Mouse (Mus musculus) telencephalon, adult 2 months (tissue): ENCODE measurements around the gene Ldhal6b.

Experiments
- DNase-seq: peaks from one replicate; pipeline ENCODE4 v3.0.0-alpha.2; 2011; ENCODE audit warnings: low read depth, low spot score

The Ldhal6b gene

DNA sequence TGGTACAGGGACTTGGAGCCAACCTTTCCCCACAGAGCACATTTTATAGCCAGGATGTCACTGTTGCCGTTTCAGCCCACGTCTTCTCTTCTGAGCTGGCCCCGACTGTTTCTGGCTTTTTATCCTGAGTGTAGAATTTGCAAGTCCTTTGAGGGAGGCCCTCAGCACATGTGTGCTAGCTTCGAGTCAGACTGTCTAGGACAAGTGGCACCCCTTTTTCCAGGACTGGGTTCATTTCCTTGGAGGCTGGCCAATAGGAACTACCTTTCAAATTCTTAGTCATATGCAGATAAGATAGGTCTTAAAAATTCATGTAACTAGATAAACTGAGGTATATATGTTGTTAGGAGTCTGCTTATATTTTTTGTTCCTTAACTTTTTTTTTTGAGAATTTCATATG lies 8.2 kb downstream of the Ldhal6b start:
- DNase-seq, result no peak

DNA sequence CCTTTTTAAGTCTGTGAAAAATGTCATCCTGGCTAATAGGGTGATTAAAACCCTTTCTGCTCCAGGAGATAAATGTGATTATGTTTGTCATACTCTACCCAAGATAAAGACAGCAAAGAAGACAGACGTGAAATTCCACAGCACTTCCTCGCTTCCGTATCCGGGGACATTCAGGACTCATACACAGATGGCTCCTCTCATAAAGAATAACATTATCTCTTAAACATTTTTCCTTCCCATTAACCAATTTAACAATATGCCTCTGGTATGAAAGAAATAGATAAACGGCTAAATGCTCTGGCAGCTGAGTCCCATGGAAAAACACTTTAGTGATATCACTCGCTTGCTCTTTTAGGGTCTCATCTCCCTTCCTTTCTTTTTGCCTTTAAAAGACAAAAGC lies 11.5 kb downstream of the Ldhal6b start:
- DNase-seq, result no peak

DNA sequence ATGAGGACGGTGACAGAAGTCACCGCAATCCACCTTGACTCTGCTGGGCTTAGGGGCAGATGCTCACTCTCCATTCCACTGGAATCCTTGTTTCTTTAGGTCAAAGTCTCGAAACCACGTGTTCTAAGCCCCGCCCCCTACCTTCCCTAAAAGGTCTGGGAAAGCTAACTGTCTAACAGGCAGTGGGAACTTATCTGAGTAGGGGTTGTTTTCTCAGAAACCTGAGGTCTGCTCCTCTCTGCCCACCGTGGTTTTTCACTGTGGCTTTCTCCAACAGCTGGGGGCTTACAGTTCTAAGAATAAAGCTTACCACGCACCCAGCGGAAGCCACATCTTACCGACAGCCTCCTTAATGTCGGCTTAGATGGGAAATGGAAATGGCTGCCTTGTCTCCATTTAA lies 12.0 kb downstream of the Ldhal6b start:
- no peak for DNase-seq

DNA sequence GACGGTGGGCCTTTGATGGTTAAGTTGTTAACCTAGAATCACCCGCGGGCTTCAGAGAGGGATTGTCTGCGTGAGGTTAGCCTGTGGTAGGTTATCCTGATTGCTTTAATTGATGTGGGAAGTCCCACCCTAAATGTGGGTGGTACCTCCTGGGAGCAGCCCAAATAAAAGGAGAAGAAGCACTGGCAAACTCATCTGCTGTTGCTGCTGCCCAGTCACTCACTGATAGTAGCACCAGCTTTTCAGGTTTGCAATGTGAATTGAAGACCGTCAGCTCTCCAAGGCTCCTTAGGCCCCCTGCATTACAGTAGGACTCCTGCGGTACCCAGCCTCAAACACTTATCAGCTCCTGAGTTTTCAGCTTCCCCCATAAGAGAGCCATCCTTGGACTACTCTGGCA lies 14.7 kb downstream of the Ldhal6b start:
- DNase-seq, result no peak

DNA sequence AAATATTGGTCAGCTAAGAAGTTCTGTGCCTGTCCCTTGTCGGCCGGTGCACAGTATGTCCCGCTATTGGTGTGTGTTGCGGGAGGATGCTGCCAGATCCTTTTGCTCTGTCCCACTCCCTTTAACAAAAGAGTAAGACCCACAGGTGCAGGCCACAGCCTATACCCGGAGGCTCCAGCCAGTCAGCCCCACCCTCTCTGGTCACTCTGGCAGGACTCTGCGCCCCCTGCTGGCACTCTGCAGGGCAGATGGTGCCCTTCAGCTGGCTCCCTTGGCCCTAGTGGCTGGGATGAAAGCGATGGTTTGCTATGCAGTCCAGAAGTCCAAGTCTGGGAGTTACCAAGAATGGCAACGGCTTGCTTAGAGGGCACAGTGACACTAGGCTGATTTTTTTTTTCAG lies 15.9 kb downstream of the Ldhal6b start:
- DNase-seq, result no peak

DNA sequence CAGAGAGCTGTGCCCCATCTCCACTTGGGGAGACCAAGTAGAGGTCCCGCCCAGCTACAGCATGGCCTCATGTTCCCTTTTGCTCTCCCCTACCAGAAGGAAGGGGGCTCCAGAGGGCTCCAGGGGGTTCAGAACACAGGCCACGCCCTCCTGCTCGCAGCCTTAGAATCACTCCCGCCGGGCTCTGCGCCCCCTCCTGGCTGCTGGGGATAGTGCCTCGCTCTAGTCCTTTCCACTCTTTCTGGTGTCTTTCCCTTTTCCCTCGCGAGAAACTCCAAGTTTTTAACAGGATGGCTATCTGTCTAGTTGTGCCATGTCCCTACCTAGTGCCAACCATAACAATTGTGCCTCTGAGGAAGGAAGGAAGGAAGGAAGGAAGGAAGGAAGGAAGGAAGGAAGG lies 16.5 kb downstream of the Ldhal6b start:
- no peak for DNase-seq

DNA sequence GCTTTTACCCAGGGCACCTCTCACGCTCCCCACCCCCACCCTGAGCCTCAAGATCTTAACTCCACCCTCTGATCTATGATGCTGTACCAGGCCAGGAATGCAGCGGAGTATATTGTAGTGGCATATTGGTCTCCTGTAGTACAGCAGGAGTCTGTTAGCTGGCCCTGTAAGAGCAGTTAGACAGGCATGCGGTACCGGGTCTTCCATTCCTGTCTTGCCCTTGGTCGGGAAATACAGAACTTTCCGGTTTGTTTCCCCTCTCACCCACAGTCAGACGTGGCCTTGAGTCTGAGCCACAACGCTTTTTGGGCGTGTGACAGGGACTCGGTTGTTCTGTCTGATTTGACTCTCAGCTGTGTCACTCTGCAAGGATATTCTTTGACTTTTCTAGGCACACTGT lies 17.3 kb downstream of the Ldhal6b start:
- no peak for DNase-seq

DNA sequence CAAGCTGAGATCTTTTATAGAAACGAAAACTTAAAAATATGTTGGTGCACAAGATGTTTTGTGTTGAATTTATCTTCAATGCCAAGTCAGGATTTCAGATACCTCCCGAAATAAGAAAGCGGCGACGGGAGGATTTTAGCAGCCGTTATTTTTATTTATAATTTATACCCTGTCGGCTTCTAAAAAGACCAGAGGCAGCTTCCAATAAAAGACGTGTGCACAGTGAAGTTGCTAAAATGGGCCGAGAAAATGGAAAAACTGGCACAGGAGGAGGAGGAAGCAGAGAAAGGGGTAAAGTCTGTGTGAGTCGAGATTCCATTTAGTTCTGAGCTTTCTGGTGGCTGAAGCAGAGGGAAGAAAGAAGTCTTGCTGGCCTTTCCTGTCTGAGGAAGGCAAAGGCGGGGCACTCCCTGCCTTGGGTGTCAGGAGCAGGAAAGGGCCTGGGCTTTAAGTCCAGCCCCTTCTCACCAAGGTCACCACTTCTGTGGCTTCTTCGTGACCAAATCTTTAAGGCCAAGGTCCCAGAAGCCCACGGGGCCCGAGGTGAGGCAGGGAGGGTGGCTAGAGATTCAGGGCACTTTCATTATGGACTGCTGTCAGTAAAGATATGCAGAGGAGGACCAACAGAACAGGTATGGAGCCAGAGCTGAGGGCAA lies 18.0 kb downstream of the Ldhal6b start:
- DNase-seq, result peak; percentile 87

DNA sequence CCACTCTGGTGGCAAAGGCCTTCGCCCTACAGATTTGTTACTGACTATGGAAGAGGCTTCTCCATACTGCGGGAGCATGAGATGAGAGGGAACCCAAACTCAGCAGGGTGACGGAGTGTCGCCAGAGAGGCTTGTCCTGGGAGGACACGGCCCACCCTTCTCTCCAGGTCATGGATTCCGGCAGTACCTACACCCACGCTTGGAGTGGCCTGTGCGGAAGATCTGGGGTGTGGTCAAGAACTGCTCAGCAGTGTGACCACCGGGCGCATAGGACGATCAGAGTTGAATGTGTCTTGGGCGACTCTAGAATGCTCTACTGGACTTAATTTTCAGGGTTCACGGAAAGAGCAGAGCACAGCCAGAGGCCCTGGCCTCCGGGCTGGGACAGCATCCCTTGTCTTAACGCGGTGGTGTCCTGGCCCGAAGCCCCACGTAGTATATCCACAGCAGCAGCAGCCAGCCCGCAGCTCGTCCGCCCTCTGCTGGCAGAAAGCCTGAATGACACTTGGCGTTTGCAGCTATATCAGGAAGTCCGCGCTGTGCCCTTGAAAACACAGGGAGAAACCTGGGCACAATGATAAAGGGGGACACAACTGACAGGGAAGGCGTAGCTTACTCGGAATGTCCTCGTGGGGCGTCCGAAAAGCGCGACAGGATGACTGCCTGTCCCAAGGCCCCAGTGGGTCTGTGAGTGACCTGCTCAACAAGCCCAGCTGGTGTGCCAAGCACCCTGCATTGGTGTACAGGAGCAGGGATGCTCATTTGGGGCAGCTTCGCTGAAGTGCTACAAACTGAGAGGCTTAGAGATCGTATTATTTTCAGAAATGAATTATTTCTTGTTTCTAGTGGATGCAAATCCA lies 21.2 kb downstream of the Ldhal6b start:
- DNase-seq, result peak; percentile 50

DNA sequence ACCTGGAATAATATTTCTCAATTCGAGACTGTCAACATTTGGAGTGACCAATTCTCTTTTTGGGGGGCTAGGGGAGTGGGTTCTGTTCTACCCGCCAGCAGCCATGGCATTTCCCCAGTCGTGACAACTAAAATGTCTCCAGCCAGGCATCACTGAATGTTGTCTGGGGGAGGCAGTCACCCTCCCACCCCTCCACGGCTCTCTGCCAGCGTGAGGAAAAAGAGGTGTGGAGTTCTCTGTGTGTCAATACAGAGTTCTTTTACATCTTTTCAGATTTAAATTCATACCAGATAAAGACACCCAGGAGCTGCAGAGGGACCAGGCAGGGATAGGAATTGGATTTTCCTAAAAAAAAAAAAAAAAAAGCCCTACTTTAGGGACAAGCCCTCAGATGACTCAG lies 22.4 kb downstream of the Ldhal6b start:
- no peak for DNase-seq

DNA sequence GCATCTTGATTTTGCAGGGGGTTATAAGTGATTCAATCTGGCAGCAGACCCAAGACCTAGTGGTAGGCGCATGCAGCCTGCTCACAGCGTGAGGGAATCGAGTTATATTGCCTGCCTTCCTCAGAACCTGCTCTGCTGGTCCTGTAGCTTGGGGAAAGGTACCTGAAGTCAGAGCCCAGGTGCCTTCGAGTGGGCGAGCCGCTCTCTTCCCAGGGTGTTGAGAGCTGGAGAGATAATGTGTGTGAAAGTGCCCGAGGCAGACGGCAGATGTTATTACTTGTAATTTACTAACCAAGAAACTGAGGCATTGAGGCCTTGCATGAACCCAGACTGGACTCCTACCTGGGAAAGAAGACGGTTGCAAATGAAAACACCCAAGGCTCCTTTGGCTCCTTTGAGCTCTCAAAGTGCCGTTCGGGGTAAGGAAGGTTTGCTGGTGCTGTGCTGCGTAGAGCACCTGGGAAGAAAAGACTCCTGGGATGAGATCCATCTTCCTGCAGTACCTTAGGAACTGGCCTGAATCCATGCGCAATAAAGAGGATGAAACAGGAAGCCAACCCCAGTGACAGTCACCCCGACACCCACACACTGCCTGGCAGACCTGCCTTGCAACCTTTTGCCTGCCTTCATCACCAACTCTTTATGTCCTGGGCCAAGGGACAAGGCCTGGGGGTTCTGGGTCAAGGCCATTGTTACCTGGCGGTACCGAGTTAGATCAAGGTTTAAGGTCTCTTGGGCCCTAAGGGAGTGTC lies 22.9 kb downstream of the Ldhal6b start:
- DNase-seq, result no peak

DNA sequence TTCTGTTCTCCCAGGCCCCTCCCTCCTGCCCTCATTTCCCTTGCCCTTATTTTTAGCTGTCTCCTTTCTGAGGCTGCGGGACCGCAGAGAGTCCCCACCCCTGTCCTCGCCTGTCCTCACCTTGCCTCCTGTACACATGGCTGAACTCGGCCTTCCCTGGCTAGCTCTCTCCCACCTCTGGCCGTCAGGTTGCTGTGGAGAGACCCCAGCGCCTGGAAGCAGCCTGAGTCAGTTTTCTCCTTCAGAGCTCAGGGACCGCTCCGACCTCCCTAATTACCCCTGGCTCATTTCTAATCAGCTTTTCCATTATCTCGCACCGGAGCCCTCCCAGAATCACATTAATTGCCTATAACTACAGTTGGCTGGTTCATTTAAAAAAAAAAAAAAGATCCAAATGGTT lies 27.9 kb downstream of the Ldhal6b start:
- DNase-seq, result no peak

DNA sequence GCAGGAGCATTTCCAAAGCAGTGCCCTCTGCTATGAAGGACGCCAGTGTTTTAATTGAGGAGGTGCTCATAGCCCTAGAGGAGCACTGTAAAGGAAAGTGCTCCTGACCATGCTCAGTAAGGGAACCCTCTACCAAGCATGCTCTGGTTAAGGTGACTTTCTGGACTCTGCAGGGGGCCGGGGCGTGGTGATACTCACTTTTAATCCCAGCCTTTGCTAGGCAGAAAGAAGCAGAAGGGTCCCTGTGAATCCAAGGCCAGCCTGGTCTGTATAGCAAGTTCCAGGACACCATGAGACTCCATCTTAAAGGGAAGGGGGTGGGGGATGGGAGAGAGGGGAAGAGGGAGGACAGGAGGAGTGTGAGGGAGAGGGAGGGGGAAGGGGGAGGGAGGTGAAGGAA lies 30.2 kb downstream of the Ldhal6b start:
- DNase-seq, result no peak

DNA sequence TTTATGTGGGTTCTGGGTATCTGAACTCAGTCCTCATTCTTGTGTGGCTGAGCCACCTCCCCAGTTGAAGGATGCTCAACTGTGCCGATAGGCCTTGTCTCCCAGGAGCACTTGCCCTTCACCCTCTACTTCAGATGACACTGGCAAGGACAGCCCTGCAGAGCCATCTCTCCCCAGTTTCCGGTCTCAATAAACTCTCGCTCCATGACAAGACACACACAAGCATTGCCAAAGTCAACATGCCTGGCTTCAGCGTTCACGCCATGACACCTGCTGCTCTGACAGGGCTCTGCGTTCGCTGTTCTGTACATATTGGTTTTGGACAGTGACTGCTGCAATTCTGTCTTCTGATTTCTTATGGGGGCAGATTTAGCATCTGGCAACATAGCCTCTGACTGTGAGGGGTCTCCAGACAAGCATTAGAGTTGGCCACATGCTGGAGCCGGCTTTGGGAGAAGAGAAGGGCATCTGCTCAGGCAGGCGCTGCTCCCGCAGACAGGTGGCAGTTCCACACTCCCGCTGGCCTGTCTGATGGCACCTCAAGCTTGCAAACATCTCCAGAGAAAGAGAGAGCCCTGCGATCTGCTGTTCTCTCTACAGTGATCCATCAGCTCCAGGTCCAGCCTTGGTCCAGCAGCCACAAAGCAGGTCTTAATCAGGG lies 31.6 kb downstream of the Ldhal6b start:
- no peak for DNase-seq

DNA sequence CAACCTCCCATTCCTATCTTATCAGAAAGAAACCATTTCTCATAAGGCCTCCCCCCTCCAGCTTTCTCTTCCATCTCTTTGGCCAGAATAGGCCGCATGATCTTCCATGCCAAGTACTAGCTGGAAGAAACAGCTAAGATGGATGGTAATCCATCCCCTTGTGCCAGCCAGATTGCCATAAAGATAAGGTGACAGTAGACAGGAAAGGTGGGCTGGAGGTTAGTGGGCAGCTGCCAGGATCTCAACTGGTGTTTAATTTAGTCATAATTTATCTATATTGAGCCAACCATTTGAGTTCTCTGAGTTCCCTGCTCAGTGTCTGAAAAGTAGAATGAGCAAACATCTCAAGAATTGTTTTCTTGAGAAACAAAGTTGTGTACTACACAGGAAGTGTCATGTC lies 32.9 kb downstream of the Ldhal6b start:
- no peak for DNase-seq

DNA sequence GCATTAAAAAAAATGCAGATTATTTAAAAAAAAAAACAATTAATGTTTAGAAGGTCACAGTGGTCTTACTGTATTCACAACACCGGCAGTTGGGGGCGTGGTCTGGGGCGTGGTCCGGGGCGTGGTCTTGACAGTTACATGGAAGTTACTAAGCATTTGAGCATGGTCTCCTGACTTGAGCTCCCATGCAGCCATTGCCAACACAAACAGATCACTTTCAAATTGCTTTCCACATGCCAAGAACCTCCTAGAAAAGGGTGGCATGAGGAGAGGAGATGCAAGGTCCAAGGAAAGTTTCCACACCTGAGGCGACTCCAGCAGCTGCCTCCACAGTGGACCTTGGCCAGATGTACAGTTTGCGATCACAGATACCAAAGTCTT lies 40.6 kb downstream of the Ldhal6b start:
- no peak for DNase-seq

DNA sequence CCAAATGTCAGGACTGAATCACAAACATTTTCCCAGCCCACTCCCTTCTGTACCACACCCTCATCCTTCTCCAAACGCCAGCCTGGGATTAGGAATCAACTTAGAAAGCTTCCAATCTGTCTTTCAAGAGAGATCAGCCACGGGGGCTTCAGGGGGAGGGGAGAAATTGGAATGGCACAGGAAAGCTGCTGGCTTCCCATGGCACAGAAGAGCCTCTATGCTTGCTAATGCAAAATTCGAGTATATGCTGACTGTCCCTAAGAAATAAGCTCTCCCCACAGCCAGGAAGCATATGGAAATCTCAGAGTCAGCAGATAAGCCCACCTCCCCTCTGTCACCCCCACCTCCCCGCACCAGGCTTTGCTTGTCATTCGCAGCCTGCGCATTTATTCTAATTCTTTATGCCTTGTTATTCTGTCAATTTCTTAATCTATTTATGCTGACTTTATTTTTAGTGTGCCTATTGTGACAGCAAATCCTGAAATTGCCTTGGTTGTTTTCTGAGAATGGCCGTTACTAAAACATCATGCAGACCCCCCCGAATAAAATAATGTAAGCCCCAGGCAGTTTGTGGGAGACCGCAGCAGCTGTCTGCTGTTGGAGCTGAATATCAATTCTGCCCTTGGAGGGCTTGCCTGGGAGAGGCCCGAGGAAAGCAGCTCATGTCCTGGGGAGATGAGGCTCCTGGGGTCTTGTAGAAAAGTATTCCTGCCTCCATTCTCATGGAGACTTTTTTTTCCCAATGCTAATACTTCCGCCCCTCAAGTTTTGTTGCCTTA lies 41.2 kb downstream of the Ldhal6b start:
- peak; percentile 38 for DNase-seq

DNA sequence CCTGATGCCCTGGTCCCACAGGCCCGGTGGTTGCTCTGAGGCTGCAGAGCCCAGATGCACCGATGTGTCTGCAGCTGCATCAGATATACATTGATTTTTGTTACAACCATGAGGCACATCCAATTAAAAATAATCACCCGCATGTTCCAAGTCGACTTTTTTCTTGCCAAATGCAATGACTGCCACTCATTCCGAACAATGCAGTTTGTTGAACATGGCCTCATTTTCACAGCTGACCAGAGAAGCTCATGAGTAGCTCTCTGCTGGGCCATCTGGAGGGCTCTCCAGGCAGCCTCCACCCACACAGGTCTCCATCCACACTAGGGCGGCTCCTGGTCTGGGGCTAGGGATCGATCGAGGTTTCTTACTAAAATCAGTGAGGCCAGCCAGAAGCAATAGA lies 45.6 kb downstream of the Ldhal6b start:
- no peak for DNase-seq

DNA sequence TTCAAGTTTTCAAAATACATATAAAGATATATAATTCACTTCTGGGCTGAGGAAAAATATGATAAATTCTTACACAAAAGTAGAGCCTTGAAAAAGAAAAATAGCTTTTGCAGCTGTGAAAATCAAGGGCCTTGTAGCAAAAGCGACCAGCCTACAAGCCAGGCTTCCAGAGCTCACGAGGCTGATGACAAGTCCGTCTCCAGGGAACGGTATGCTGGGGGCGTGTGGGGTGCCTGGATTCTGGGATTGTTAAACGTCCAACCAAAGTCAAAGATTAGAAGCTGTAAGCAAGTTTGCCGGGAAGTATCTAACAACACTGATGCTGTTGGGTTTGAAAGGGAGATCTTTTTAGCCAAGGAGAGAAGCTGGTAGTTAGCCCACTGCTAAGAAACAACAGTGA lies 47.0 kb downstream of the Ldhal6b start:
- DNase-seq, result no peak

DNA sequence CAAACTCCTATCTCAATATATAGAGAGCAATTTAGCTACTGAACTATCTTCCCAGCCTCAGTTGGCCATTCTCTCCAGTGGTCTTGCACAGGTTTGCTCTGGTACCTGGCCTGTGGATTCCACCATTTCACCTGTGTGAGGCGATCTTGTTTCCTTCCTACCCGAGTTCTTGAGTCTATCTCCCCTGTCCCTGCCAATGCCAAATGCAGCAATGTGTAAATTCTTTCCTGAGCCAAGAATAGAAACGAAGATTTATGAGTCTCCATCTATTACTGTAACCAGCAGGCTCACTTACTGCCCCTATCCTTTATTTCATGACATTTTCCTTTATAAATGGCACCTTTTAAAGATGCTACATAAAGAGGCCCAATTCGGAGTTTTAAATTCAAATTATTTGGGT lies 47.5 kb downstream of the Ldhal6b start:
- no peak for DNase-seq
